Mouse (Mus musculus) bone marrow macrophage, adult 2 months (primary cell): ENCODE data around the gene C2cd4d.

ENCODE experiments used
- CTCF ChIP-seq: IDR thresholded peaks from 2 replicates; pipeline ENCODE4 v1.5.1; 2012; ENCODE audit warnings: low read depth, mild to moderate bottlenecking, low read length, moderate library complexity
- POLR2A ChIP-seq: IDR thresholded peaks from 2 replicates; pipeline ENCODE4 v1.6.1; 2012; ENCODE audit warnings: mild to moderate bottlenecking, low read depth, low read length, borderline replicate concordance

- no peak for TF ChIP-seq CTCF
- no peak for TF ChIP-seq POLR2A
Observed at GRCm38 (mm10) chr3:94342552-94342951, 19.7 kb upstream of the C2cd4d start.
